Mouse (Mus musculus): Measurements from ENCODE around the gene Dcp1a. TPM values are rescaled to one million over a fixed set of nuclear protein-coding genes. Genes with fewer than 3 reads are reported as not detected.

Dcp1a gene
- polyA plus RNA-seq, 1 experiment: 37.8 TPM

DNA sequence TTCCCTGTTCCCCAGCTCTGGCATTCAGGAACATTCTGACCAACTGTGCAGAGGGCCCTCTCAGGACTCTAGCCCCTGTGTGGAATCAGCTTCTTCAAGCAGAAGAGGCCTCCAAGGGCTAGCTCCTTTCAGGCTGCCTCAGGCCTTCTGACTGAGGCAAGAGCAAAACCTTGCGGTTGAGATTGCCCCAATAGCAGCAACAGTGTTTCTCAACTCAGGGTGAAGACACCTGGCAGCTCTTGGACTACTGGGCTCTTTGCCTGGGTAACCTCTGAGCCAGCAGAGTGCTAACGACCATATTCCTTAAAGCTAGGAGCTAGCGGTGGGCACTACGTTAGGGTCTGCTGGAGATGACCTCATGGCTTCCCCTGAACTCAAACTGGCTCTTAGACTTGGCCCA lies 73.8 kb downstream of the Dcp1a start:
- no peak for DNase-seq (ENCODE audit: low read depth in 1 of 2, low spot score in 2 of 2)
- H3K36me3 ChIP-seq (ENCODE audit: control insufficient read depth, insufficient read depth, low read length): peaks cover 4% of the 10 kb centered on the region; the same call in 1 of the 2 replicates
- H3K4me1 ChIP-seq (ENCODE audit: control insufficient read depth, insufficient read depth, insufficient read length): peaks cover 14% of the 10 kb centered on the region; the same call in 1 of the 2 replicates
- 82% methylated on average over 4 of the region's 4 CpGs for WGBS
- H3K27ac ChIP-seq (ENCODE audit: insufficient read depth, low read length): no peak overlapping the region
- no peaks in the 10 kb centered on the region for H3K27me3 ChIP-seq (ENCODE audit: control insufficient read depth, insufficient read depth, low read length)
- TF ChIP-seq CTCF (IDR thresholded peaks at IDR 0.05; ENCODE audit: extremely low read depth, insufficient read depth, insufficient read length, insufficient replicate concordance) (no peak), POLR2A (IDR thresholded peaks at IDR 0.05; ENCODE audit: low read depth, low read length) (no peak)
- H3K4me3 ChIP-seq (ENCODE audit: extremely low read depth, insufficient read depth, insufficient read length): no peak overlapping the region

DNA sequence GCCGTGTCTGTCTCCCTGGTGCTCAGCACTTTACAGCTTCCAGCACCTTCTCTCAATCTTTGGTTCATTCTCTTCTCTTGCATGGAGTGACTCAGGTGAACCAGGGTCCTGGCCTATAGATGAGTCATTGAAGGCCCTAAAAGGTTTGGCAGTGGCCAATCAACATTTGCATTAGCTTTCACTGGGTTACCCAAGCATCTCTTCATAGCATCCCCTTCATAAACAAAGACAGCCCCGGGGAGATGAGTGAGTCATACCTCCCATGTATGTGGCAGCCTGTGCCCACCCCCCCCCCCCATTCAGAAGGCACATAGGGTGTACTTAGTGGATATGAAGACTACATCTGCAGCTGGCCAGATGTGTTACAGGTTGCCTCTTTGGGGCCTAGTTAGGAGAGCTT lies 77.3 kb downstream of the Dcp1a start:
- DNase-seq (ENCODE audit: low read depth in 1 of 2, low spot score in 2 of 2): no peak
- H3K36me3 ChIP-seq (ENCODE audit: control insufficient read depth, insufficient read depth, low read length): peaks cover 31% of the 10 kb centered on the region
- H3K27me3 ChIP-seq (ENCODE audit: control insufficient read depth, insufficient read depth, low read length): no peaks in the 10 kb centered on the region
- no peak for TF ChIP-seq POLR2A (IDR thresholded peaks at IDR 0.05; ENCODE audit: low read depth, low read length)
- no peak for TF ChIP-seq CTCF (IDR thresholded peaks at IDR 0.05; ENCODE audit: extremely low read depth, insufficient read depth, insufficient read length, insufficient replicate concordance)
- H3K27ac ChIP-seq (ENCODE audit: insufficient read depth, low read length): no peak overlapping the region
- no peaks in the 10 kb centered on the region for H3K4me1 ChIP-seq (ENCODE audit: control insufficient read depth, insufficient read depth, insufficient read length)
- 57% methylated on average over 2 of the region's 2 CpGs for WGBS
- no peak overlapping the region for H3K4me3 ChIP-seq (ENCODE audit: extremely low read depth, insufficient read depth, insufficient read length)

- no peaks in the 10 kb centered on the region for H3K4me1 ChIP-seq (ENCODE audit: control insufficient read depth, insufficient read depth, insufficient read length)
Measured at GRCm38 (mm10) chr14:30557730-30558129, 78.4 kb downstream of the Dcp1a start.

DNA sequence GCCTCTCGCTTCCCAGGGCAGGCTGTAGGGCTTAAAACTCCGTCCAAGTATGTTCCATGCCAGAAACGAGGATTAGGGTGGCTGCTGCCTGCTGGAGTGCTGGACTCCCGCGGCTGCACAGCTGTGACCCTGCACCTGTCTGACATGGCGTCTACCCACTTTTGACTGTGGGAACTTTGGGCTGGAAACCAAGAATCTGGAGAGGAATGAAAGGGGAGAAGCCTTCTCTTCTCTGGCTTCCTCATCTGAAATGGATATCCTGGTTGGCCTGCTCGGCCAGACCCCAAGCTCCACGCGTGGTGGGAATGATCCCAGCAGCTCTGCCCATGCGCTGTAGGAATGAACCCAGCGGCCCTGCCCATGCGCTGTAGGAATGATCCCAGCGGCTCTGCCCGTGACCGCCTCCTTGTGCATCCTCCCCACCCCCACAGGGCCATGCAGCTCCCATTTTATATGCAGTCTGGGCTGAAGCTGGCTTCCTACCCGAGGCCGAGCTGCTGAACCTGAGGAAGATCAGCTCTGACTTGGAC lies 80.1 kb downstream of the Dcp1a start:
- Histone ChIP-seq H3K4me1 (ENCODE audit: control insufficient read depth, insufficient read depth, insufficient read length) (no peaks in the 10 kb centered on the region), H3K27ac (ENCODE audit: insufficient read depth, low read length) (no peak overlapping the region), H3K27me3 (ENCODE audit: control insufficient read depth, insufficient read depth, low read length) (no peaks in the 10 kb centered on the region), H3K4me3 (ENCODE audit: extremely low read depth, insufficient read depth, insufficient read length) (no peak overlapping the region), H3K36me3 (ENCODE audit: control insufficient read depth, insufficient read depth, low read length) (peaks cover 35% of the 10 kb centered on the region)
- no peak for DNase-seq (ENCODE audit: low read depth in 1 of 2, low spot score in 2 of 2)
- 92% methylated on average over 17 of the region's 17 CpGs for WGBS
- no peak for TF ChIP-seq POLR2A (IDR thresholded peaks at IDR 0.05; ENCODE audit: low read depth, low read length)
- no peak for TF ChIP-seq CTCF (IDR thresholded peaks at IDR 0.05; ENCODE audit: extremely low read depth, insufficient read depth, insufficient read length, insufficient replicate concordance)

More at GRCm38 (mm10) chr14:30557730-30558129, 78.4 kb downstream of the Dcp1a start:
- Histone ChIP-seq H3K36me3 (ENCODE audit: control insufficient read depth, insufficient read depth, low read length) (peaks cover 31% of the 10 kb centered on the region), H3K4me3 (ENCODE audit: extremely low read depth, insufficient read depth, insufficient read length) (no peak overlapping the region), H3K27me3 (ENCODE audit: control insufficient read depth, insufficient read depth, low read length) (no peaks in the 10 kb centered on the region), H3K27ac (ENCODE audit: insufficient read depth, low read length) (no peak overlapping the region)
- no peak for DNase-seq (ENCODE audit: low read depth in 1 of 2, low spot score in 2 of 2)
- WGBS: 93% methylated on average over 9 of the region's 9 CpGs
- TF ChIP-seq POLR2A (IDR thresholded peaks at IDR 0.05; ENCODE audit: low read depth, low read length): no peak
- TF ChIP-seq CTCF (IDR thresholded peaks at IDR 0.05; ENCODE audit: extremely low read depth, insufficient read depth, insufficient read length, insufficient replicate concordance): no peak

DNA sequence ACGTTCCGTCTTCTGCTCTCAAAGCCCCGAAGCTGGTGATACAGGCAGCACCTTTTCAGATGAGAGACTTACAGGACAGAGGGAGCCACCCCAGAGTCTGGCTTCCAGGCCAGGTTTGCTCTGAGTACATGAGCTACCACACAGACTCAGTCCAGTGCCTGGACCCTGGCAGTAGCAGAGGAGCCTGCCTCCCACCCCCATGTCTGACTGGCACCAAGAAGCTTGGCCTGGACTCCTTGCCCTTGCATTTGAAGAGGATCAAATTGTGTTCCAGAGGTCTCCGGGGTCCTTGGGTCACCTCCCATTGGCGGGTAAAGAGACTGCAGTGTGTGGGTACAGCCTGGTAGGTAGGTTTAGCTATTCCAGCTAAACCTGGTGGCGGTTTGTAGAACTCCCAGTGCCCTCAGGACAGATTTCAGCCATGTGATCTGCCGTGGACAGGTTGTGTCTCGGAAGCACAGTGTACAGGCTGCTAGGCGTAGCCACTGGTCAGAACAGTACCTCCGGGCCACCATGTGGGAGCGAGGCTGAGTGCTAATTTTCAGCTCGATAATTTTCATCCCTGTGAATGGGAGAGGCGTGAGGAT lies 81.6 kb downstream of the Dcp1a start:
- DNase-seq (ENCODE audit: low read depth in 1 of 2, low spot score in 2 of 2): no peak
- Histone ChIP-seq H3K36me3 (ENCODE audit: control insufficient read depth, insufficient read depth, low read length) (peaks cover 48% of the 10 kb centered on the region), H3K27ac (ENCODE audit: insufficient read depth, low read length) (no peak overlapping the region), H3K4me3 (ENCODE audit: extremely low read depth, insufficient read depth, insufficient read length) (no peak overlapping the region), H3K27me3 (ENCODE audit: control insufficient read depth, insufficient read depth, low read length) (no peaks in the 10 kb centered on the region), H3K4me1 (ENCODE audit: control insufficient read depth, insufficient read depth, insufficient read length) (no peaks in the 10 kb centered on the region)
- 94% methylated on average over 13 of the region's 13 CpGs for WGBS
- TF ChIP-seq CTCF (IDR thresholded peaks at IDR 0.05; ENCODE audit: extremely low read depth, insufficient read depth, insufficient read length, insufficient replicate concordance): no peak
- TF ChIP-seq POLR2A (IDR thresholded peaks at IDR 0.05; ENCODE audit: low read depth, low read length): no peak

DNA sequence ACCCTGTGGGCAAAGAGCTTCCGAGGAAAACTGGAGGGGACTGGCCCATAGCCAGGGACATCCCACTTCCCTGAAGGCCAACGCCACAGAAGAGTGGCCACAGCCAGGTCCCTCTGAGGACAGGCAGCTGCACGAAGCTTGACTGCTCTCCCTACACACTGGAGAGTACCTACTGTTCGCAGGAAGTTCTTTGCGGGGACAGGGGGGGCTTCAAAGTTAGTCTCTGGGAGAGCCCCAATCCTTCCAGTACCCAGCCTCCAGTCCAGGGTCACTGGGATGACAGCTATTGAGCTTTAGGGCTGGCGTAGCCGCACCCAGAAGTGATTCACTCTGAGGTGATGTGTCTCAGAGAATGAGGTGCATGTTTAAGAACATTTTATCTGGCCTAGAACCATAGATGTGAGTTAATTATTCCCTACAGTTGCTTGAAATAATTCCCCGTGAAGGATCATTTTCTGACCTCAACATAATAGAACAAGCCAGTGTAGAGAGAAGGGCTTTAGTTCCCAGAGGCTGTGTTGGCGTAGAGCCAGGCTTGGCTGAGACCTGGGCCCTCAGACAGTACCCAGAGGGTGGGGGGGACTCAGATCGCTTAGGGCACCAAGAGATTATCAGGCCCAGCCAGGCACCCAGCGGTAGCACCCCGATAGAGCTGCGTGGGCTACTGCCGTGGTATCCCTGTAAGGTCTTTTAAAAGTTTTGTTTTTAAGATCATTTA lies 82.3 kb downstream of the Dcp1a start:
- Histone ChIP-seq H3K27me3 (ENCODE audit: control insufficient read depth, insufficient read depth, low read length) (no peaks in the 10 kb centered on the region), H3K36me3 (ENCODE audit: control insufficient read depth, insufficient read depth, low read length) (peaks cover 51% of the 10 kb centered on the region), H3K27ac (ENCODE audit: insufficient read depth, low read length) (no peak overlapping the region), H3K4me3 (ENCODE audit: extremely low read depth, insufficient read depth, insufficient read length) (no peak overlapping the region), H3K4me1 (ENCODE audit: control insufficient read depth, insufficient read depth, insufficient read length) (no peaks in the 10 kb centered on the region)
- TF ChIP-seq CTCF (IDR thresholded peaks at IDR 0.05; ENCODE audit: extremely low read depth, insufficient read depth, insufficient read length, insufficient replicate concordance): no peak
- no peak for TF ChIP-seq POLR2A (IDR thresholded peaks at IDR 0.05; ENCODE audit: low read depth, low read length)
- no peak for DNase-seq (ENCODE audit: low read depth in 1 of 2, low spot score in 2 of 2)
- 87% methylated on average over 14 of the region's 14 CpGs for WGBS

DNA sequence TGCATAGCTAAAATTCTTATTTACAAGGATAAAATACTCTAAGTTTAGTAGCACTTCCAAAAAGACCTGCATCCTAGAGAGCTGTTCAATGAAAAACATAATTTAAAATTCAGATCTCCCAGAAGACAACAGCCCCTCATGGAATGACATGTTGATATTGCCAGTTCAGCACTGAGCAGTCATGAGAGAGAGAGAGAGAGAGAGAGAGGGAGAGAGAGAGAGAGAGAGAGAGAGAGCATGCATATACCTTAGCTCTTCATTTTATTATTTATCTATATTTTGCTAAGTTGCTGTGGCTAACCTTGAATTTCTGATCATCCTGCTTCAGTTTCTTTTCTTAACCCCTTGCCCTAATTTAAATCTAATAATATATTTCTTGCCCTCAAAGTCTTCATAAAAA lies 83.0 kb downstream of the Dcp1a start:
- no peak for DNase-seq (ENCODE audit: low read depth in 1 of 2, low spot score in 2 of 2)
- no peak for TF ChIP-seq POLR2A (IDR thresholded peaks at IDR 0.05; ENCODE audit: low read depth, low read length)
- TF ChIP-seq CTCF (IDR thresholded peaks at IDR 0.05; ENCODE audit: extremely low read depth, insufficient read depth, insufficient read length, insufficient replicate concordance): no peak
- H3K4me1 ChIP-seq (ENCODE audit: control insufficient read depth, insufficient read depth, insufficient read length): no peaks in the 10 kb centered on the region
- no peak overlapping the region for H3K27ac ChIP-seq (ENCODE audit: insufficient read depth, low read length)
- peaks cover 55% of the 10 kb centered on the region for H3K36me3 ChIP-seq (ENCODE audit: control insufficient read depth, insufficient read depth, low read length)
- no peak overlapping the region for H3K4me3 ChIP-seq (ENCODE audit: extremely low read depth, insufficient read depth, insufficient read length)
- H3K27me3 ChIP-seq (ENCODE audit: control insufficient read depth, insufficient read depth, low read length): no peaks in the 10 kb centered on the region
